Mouse (Mus musculus) stomach, embryonic 15.5 days (tissue): ENCODE results near the gene Agbl5. TPM values are rescaled to one million over a fixed set of nuclear protein-coding genes. Genes with fewer than 3 reads are reported as not detected.

Experiments
- ATAC-seq: fragments of 200-750 bp; cut with Nextera tagmentation; 2 replicates; pipeline ENCODE4 v1.8.0; 2017; ENCODE audit warnings: low read depth, moderate number of reproducible peaks, moderate TSS enrichment; ENCODE audit not compliant: insufficient read depth, low FRiP score
- H3K27ac ChIP-seq: fragments of 300-500 bp; sonication (generic); 2 replicates; pipeline ENCODE4 v1.5.1; 2015; ENCODE audit warnings: mild to moderate bottlenecking, inconsistent platforms
- H3K27me3 ChIP-seq: fragments of 300-500 bp; sonication (generic); replicated peaks from 2 replicates; pipeline ENCODE4 v1.6.1; 2015; ENCODE audit warnings: inconsistent platforms
- H3K36me3 ChIP-seq: fragments of 300-500 bp; sonication (generic); 2 replicates; pipeline ENCODE4 v1.6.1; 2015; ENCODE audit warnings: inconsistent platforms
- H3K4me1 ChIP-seq: fragments of 300-500 bp; sonication (generic); 2 replicates; pipeline ENCODE4 v1.6.1; 2015; ENCODE audit warnings: inconsistent platforms
- H3K4me2 ChIP-seq: fragments of 300-500 bp; sonication (generic); 2 replicates; pipeline ENCODE4 v1.6.1; 2015; ENCODE audit warnings: mild to moderate bottlenecking, inconsistent platforms
- H3K4me3 ChIP-seq: fragments of 300-500 bp; sonication (generic); replicated peaks from 2 replicates; pipeline ENCODE4 v1.5.1; 2015; ENCODE audit warnings: inconsistent platforms
- H3K9ac ChIP-seq: fragments of 300-500 bp; sonication (generic); 2 replicates; pipeline ENCODE4 v1.6.1; 2015; ENCODE audit warnings: inconsistent platforms
- H3K9me3 ChIP-seq: fragments of 300-500 bp; sonication (generic); 2 replicates; pipeline ENCODE4 v1.6.1; 2016; ENCODE audit warnings: inconsistent platforms
- WGBS: fragments of 180-500 bp; shearing (Covaris S2); methylation state at CpG from one replicate; pipeline ENCODE4 v1.1.7; 2015; 5-methylcytosine and 5-hydroxymethylcytosine counted together
- polyA plus RNA-seq: library from polyadenylated mRNA; unstranded; fragments of >200 nt; fragmentation: Nextera tagmentation; extraction: Ambion mirVana; gene quantifications from 2 replicates; pipeline ENCODE4 v1.2.1, GENCODE M21; 2015

Gene Agbl5
- polyA plus RNA-seq, 1 experiment from 2014 or later, result 15.9 TPM

DNA sequence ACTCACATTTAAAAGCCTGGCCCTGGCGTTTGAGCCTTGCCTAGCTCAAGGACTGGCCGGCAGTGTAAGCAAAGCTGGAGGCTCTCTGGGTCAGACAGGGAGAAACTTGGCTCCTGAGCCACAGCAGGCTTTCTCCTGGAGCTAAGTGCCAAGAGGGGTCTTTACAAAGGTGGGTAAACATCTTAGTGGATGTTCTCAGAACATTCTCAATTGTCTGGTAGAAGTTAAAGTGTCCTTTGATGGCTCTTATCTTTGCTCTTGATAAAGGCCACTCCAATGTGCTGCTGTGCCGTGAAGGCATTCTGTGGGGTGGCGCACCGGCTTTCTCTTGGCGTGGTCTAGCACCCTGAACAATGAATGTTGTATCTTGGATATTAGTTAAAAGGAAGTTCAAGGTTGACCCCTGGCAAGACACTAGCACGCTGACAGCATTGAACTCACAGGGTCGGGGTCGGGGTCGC lies 34.1 kb downstream of the Agbl5 start:
- Histone ChIP-seq H3K27ac (no peak overlapping the region), H3K4me3 (peak overlapping the region; percentile 58; the same call in 1 of the 2 replicates), H3K9me3 (no peaks in the 10 kb centered on the region), H3K4me2 (peak overlapping the region; percentile 85), H3K36me3 (peaks cover 27% of the 10 kb centered on the region), H3K27me3 (no peaks in the 10 kb centered on the region), H3K4me1 (peaks cover 42% of the 10 kb centered on the region), H3K9ac (no peak overlapping the region)
- WGBS, result 50% methylated on average over 10 of the region's 10 CpGs
- ATAC-seq, result no peak

GRCm38 (mm10) chr5:30923119-30923518 lies 34.6 kb downstream of the Agbl5 start:
- peaks cover 23% of the 10 kb centered on the region; the same call in 1 of the 2 replicates for H3K36me3 ChIP-seq
- peaks cover 36% of the 10 kb centered on the region for H3K4me1 ChIP-seq
- H3K4me2 ChIP-seq, result no peak overlapping the region
- no peaks in the 10 kb centered on the region for H3K9me3 ChIP-seq
- no peak overlapping the region for H3K4me3 ChIP-seq
- WGBS, result 76% methylated on average over 6 of the region's 6 CpGs
- no peak for ATAC-seq
- no peak overlapping the region for H3K27ac ChIP-seq
- no peak overlapping the region for H3K9ac ChIP-seq
- H3K27me3 ChIP-seq, result no peaks in the 10 kb centered on the region

- Histone ChIP-seq H3K4me3 (no peak overlapping the region), H3K27ac (no peak overlapping the region), H3K27me3 (no peaks in the 10 kb centered on the region), H3K36me3 (peaks cover 12% of the 10 kb centered on the region; the same call in 1 of the 2 replicates), H3K9ac (no peak overlapping the region), H3K4me1 (peaks cover 26% of the 10 kb centered on the region), H3K4me2 (no peak overlapping the region), H3K9me3 (no peaks in the 10 kb centered on the region)
- WGBS, result 72% methylated on average over 8 of the region's 8 CpGs
- no peak for ATAC-seq
Observed at GRCm38 (mm10) chr5:30924614-30925013, 36.1 kb downstream of the Agbl5 start.

- Histone ChIP-seq H3K4me3 (no peak overlapping the region), H3K4me2 (no peak overlapping the region), H3K36me3 (peaks cover 7% of the 10 kb centered on the region; the same call in 1 of the 2 replicates), H3K27me3 (no peaks in the 10 kb centered on the region), H3K27ac (no peak overlapping the region), H3K9ac (no peak overlapping the region), H3K4me1 (peaks cover 20% of the 10 kb centered on the region), H3K9me3 (no peaks in the 10 kb centered on the region)
- 95% methylated on average over 5 of the region's 5 CpGs for WGBS
- no peak for ATAC-seq
Observed at GRCm38 (mm10) chr5:30925217-30925616, 36.7 kb downstream of the Agbl5 start.

DNA sequence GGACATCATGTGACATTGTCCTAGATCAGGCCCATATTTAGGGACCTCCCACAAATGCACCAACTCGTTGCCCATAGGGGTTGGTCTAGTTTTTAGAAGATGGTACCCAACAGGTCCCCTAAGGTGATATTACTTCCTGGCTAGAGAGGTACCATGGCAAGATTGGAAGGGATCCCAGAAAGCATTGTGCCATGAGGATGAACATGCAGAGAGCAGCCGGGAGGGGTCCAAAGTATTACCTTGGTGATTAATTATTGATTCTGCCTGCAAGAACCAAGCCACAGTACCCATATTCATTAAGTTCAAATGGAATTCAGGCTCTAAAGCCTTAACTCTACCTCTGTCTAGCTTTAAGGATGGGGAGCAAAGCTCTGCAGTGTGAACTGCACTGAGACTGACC lies 37.6 kb downstream of the Agbl5 start:
- no peak for ATAC-seq
- H3K4me3 ChIP-seq, result no peak overlapping the region
- 83% methylated on average over 2 of the region's 2 CpGs for WGBS

DNA sequence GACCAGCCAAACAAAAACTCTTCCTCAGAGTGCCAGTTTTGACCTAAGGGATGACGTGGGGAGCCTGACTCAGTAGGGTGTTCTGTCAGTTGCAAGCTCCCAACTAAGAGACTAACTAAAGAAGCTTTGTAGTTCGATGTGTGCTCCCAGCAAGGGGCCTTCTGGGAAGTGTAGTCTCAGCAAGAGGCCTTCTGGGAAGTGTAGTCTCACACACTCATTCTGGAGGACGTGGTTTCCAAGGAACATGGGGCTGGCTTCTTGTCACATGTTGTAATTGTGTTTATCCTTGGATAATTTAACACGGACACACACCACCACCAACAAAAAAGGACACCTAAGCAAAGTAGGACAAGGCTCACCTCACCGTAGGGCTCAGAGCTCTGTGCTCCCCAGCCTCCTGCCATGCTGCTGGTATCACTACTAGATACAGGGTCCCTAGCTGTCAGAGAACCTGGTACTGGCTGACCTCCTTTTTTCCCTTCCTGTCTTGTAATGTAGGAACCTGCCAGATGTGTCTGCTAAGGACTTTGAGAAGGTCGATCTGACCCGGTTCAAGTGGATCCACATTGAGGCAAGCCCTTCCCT lies 39.5 kb downstream of the Agbl5 start:
- no peaks in the 10 kb centered on the region for H3K27me3 ChIP-seq
- no peak overlapping the region for H3K9ac ChIP-seq
- no peak overlapping the region for H3K27ac ChIP-seq
- no peaks in the 10 kb centered on the region for H3K36me3 ChIP-seq
- ATAC-seq, result no peak
- H3K4me2 ChIP-seq, result 0 out of 2 replicates have a peak overlapping the region, but pooled peaks have one; percentile 24
- H3K4me3 ChIP-seq, result no peak overlapping the region
- whole genome bisulfite sequencing, result 45% methylated on average over 7 of the region's 7 CpGs
- no peaks in the 10 kb centered on the region for H3K4me1 ChIP-seq
- no peaks in the 10 kb centered on the region for H3K9me3 ChIP-seq

More for the DNA sequence above, 37.6 kb downstream of the Agbl5 start:
- no peak overlapping the region for H3K27ac ChIP-seq
- H3K9me3 ChIP-seq, result no peaks in the 10 kb centered on the region
- H3K9ac ChIP-seq, result no peak overlapping the region
- no peaks in the 10 kb centered on the region for H3K27me3 ChIP-seq
- H3K36me3 ChIP-seq, result no peaks in the 10 kb centered on the region
- peaks cover 13% of the 10 kb centered on the region for H3K4me1 ChIP-seq
- no peak overlapping the region for H3K4me2 ChIP-seq

- ATAC-seq, result no peak
- WGBS, result 34% methylated on average over 4 of the region's 4 CpGs
- Histone ChIP-seq H3K36me3 (no peaks in the 10 kb centered on the region), H3K27me3 (no peaks in the 10 kb centered on the region), H3K4me3 (no peak overlapping the region), H3K9me3 (no peaks in the 10 kb centered on the region), H3K4me1 (no peaks in the 10 kb centered on the region), H3K4me2 (no peak overlapping the region), H3K27ac (no peak overlapping the region), H3K9ac (no peak overlapping the region)
Observed at GRCm38 (mm10) chr5:30930121-30930520, 41.6 kb downstream of the Agbl5 start.

DNA sequence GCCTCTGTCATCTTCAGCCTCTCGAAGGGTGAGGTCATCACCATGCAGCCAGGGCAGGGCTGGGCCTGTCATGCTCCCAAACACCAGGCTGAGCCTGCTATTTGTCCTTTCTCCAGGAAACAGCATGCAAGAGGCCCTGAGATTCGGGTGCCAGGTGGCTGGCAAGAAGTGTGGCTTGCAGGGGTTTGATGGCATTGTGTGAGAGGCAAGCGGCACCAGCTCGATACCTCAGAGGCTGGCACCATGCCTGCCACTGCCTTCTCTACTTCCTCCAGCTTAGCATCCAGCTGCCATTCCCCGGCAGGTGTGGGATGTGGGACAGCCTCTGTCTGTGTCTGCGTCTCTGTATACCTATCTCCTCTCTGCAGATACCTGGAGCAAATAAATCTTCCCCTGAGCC lies 42.4 kb downstream of the Agbl5 start:
- H3K4me3 ChIP-seq, result no peak overlapping the region

GRCm38 (mm10) chr5:30931378-30931777 lies 42.9 kb downstream of the Agbl5 start:
- no peak overlapping the region for H3K27ac ChIP-seq
- 85% methylated on average over 4 of the region's 4 CpGs for WGBS
- no peak overlapping the region for H3K4me3 ChIP-seq
- ATAC-seq, result no peak
- H3K9me3 ChIP-seq, result no peaks in the 10 kb centered on the region
- H3K27me3 ChIP-seq, result no peaks in the 10 kb centered on the region
- H3K9ac ChIP-seq, result no peak overlapping the region
- no peaks in the 10 kb centered on the region for H3K4me1 ChIP-seq
- H3K4me2 ChIP-seq, result no peak overlapping the region
- no peaks in the 10 kb centered on the region for H3K36me3 ChIP-seq

More for the DNA sequence above, 42.4 kb downstream of the Agbl5 start:
- Histone ChIP-seq H3K9me3 (no peaks in the 10 kb centered on the region), H3K9ac (no peak overlapping the region), H3K27ac (no peak overlapping the region), H3K4me2 (no peak overlapping the region), H3K4me1 (no peaks in the 10 kb centered on the region), H3K36me3 (no peaks in the 10 kb centered on the region), H3K27me3 (no peaks in the 10 kb centered on the region)
- ATAC-seq, result no peak
- 85% methylated on average over 6 of the region's 6 CpGs for WGBS

GRCm38 (mm10) chr5:30933705-30934104 lies 45.2 kb downstream of the Agbl5 start:
- H3K4me3 ChIP-seq, result no peak overlapping the region
- no peak for ATAC-seq
- no peak overlapping the region for H3K4me2 ChIP-seq
- H3K4me1 ChIP-seq, result no peaks in the 10 kb centered on the region
- no peak overlapping the region for H3K27ac ChIP-seq
- H3K9me3 ChIP-seq, result no peaks in the 10 kb centered on the region
- WGBS, result 61% methylated on average over 5 of the region's 5 CpGs
- no peaks in the 10 kb centered on the region for H3K27me3 ChIP-seq
- H3K9ac ChIP-seq, result no peak overlapping the region
- no peaks in the 10 kb centered on the region for H3K36me3 ChIP-seq

DNA sequence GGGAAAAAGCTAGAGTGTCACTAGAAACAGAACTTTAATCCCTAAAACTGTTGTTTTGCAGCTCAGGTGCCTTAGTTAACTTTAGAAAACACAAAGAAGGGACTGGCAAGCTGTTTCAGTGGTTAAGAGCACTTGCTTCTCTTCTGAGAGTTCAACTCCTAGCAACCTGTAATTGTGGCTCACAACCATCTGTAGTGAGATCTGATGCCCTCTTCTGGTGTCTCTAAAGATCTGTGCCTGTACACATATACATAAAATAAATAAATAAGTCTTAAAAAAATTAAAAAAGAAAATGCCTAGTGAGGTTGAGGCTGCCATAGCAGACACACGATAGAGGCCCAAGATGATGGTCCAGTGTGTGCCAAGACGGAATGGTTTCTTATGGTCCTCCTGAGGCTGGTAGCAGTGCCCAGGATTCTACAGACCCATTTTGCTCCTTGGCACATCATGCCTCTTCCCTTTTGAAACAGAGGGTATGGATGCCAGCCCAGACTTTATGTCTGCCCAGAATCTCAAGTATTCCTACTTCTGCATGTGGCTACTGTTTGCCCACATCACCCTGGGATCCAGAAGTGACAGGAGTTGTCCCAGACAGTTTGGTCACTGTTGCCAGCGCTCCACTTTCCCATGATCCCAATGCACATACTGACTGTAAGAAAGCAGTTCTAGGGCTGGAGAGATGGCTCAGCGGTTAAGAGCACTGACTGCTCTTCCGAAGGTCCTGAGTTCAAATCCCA lies 46.4 kb downstream of the Agbl5 start:
- Histone ChIP-seq H3K36me3 (no peaks in the 10 kb centered on the region), H3K27me3 (no peaks in the 10 kb centered on the region), H3K4me1 (no peaks in the 10 kb centered on the region), H3K4me3 (no peak overlapping the region), H3K4me2 (no peak overlapping the region), H3K27ac (no peak overlapping the region), H3K9ac (no peak overlapping the region), H3K9me3 (no peaks in the 10 kb centered on the region)
- WGBS, result 88% methylated on average over 5 of the region's 5 CpGs
- no peak for ATAC-seq

DNA sequence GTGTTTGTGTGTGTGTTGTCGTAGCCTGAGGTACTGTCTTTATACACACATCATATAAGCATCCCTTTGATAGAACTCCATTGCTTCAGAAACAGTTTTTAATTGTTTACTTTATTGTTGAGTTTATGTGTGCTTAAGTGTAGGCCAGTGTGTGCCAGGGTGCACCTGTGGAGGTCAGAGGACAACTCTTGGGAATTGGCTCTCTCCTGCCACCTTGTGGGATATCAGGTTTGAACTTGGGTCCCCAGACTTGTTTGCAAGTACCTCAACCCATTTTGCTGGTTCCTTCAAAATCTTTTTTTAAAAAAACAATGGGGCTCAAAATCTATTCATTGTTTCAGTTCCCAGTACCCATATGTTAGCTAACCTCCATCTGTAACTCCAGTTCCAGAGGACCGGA lies 54.5 kb downstream of the Agbl5 start:
- 0 out of 2 replicates have a peak, but pooled peaks cover 5% of the 10 kb centered on the region for H3K27me3 ChIP-seq
- H3K9ac ChIP-seq, result no peak overlapping the region
- ATAC-seq, result no peak
- 89% methylated on average over 2 of the region's 2 CpGs for WGBS
- no peaks in the 10 kb centered on the region for H3K9me3 ChIP-seq
- no peaks in the 10 kb centered on the region for H3K4me1 ChIP-seq
- no peaks in the 10 kb centered on the region for H3K36me3 ChIP-seq
- H3K4me3 ChIP-seq, result no peak overlapping the region
- no peak overlapping the region for H3K27ac ChIP-seq
- no peak overlapping the region for H3K4me2 ChIP-seq
